Mouse (Mus musculus): ENCODE data around the gene Ndufb7. TPM values are rescaled to one million over a fixed set of nuclear protein-coding genes. Genes with fewer than 3 reads are reported as not detected.

Ndufb7 gene
- polyA plus RNA-seq, 1 experiment, result 102 TPM

GRCm38 (mm10) chr8:83562669-83563068, 3.8 kb upstream of the Ndufb7 start:
- H3K9ac ChIP-seq (ENCODE audit: low read depth, poor library complexity, severe bottlenecking), result no peak overlapping the region
- no peaks in the 10 kb centered on the region for H3K9me3 ChIP-seq (replicated peaks; ENCODE audit: control insufficient read depth, insufficient read depth, low read length, poor library complexity, severe bottlenecking)
- TF ChIP-seq EP300 (IDR thresholded peaks at IDR 0.05; ENCODE audit: insufficient read depth, low read depth, low read length) (no peak), CTCF (IDR thresholded peaks at IDR 0.05; ENCODE audit: low read depth, low read length) (no peak), POLR2A (IDR thresholded peaks at IDR 0.05; ENCODE audit: insufficient read depth, low read length) (no peak)
- peaks cover under 1% of the 10 kb centered on the region for H3K4me1 ChIP-seq (ENCODE audit: control insufficient read depth, insufficient read depth, low read length)
- no peak overlapping the region for H3K27ac ChIP-seq (ENCODE audit: insufficient read depth, low read length)
- H3K36me3 ChIP-seq (ENCODE audit: control insufficient read depth, insufficient read depth, low read length, poor library complexity, severe bottlenecking), result no peaks in the 10 kb centered on the region
- no peak overlapping the region for H3K4me3 ChIP-seq (ENCODE audit: low read depth, low read length)
- H3K27me3 ChIP-seq (ENCODE audit: control insufficient read depth, insufficient read depth, low read length, poor library complexity, severe bottlenecking), result no peaks in the 10 kb centered on the region

GRCm38 (mm10) chr8:83563246-83563645, 3.2 kb upstream of the Ndufb7 start:
- TF ChIP-seq CTCF (IDR thresholded peaks at IDR 0.05; ENCODE audit: low read depth, low read length) (no peak), POLR2A (IDR thresholded peaks at IDR 0.05; ENCODE audit: insufficient read depth, low read length) (no peak), EP300 (IDR thresholded peaks at IDR 0.05; ENCODE audit: insufficient read depth, low read depth, low read length) (no peak)
- no peaks in the 10 kb centered on the region for H3K27me3 ChIP-seq (ENCODE audit: control insufficient read depth, insufficient read depth, low read length, poor library complexity, severe bottlenecking)
- H3K4me3 ChIP-seq (ENCODE audit: low read depth, low read length), result no peak overlapping the region
- no peaks in the 10 kb centered on the region for H3K9me3 ChIP-seq (replicated peaks; ENCODE audit: control insufficient read depth, insufficient read depth, low read length, poor library complexity, severe bottlenecking)
- H3K36me3 ChIP-seq (ENCODE audit: control insufficient read depth, insufficient read depth, low read length, poor library complexity, severe bottlenecking), result no peaks in the 10 kb centered on the region
- peaks cover 3% of the 10 kb centered on the region for H3K4me1 ChIP-seq (ENCODE audit: control insufficient read depth, insufficient read depth, low read length)
- H3K9ac ChIP-seq (ENCODE audit: low read depth, poor library complexity, severe bottlenecking), result no peak overlapping the region
- H3K27ac ChIP-seq (ENCODE audit: insufficient read depth, low read length), result no peak overlapping the region

GRCm38 (mm10) chr8:83565731-83566375, 618 bp upstream of the Ndufb7 start:
- no peak overlapping the region for H3K27ac ChIP-seq (ENCODE audit: insufficient read depth, low read length)
- 0 out of 2 replicates have a peak, but pooled peaks cover 8% of the 10 kb centered on the region for H3K36me3 ChIP-seq (ENCODE audit: control insufficient read depth, insufficient read depth, low read length, poor library complexity, severe bottlenecking)
- H3K9ac ChIP-seq (ENCODE audit: low read depth, poor library complexity, severe bottlenecking), result 0 out of 2 replicates have a peak overlapping the region, but pooled peaks have one; percentile 5
- H3K4me1 ChIP-seq (ENCODE audit: control insufficient read depth, insufficient read depth, low read length), result peaks cover 3% of the 10 kb centered on the region
- H3K27me3 ChIP-seq (ENCODE audit: control insufficient read depth, insufficient read depth, low read length, poor library complexity, severe bottlenecking), result no peaks in the 10 kb centered on the region
- H3K9me3 ChIP-seq (replicated peaks; ENCODE audit: control insufficient read depth, insufficient read depth, low read length, poor library complexity, severe bottlenecking), result no peaks in the 10 kb centered on the region
- H3K4me3 ChIP-seq (ENCODE audit: low read depth, low read length), result peak overlapping the region; percentile 21; the same call in 1 of the 2 replicates
- peak; percentile 65 for TF ChIP-seq CTCF (IDR thresholded peaks at IDR 0.05; ENCODE audit: low read depth, low read length)
- TF ChIP-seq EP300 (IDR thresholded peaks at IDR 0.05; ENCODE audit: insufficient read depth, low read depth, low read length), result no peak

GRCm38 (mm10) chr8:83567668-83568067, 1.2 kb downstream of the Ndufb7 start:
- Histone ChIP-seq H3K9me3 (replicated peaks; ENCODE audit: control insufficient read depth, insufficient read depth, low read length, poor library complexity, severe bottlenecking) (no peaks in the 10 kb centered on the region), H3K4me3 (ENCODE audit: low read depth, low read length) (peak overlapping the region; percentile 95), H3K36me3 (ENCODE audit: control insufficient read depth, insufficient read depth, low read length, poor library complexity, severe bottlenecking) (peaks cover 24% of the 10 kb centered on the region), H3K4me1 (ENCODE audit: control insufficient read depth, insufficient read depth, low read length) (peaks cover 3% of the 10 kb centered on the region), H3K27me3 (ENCODE audit: control insufficient read depth, insufficient read depth, low read length, poor library complexity, severe bottlenecking) (no peaks in the 10 kb centered on the region), H3K9ac (ENCODE audit: low read depth, poor library complexity, severe bottlenecking) (peak overlapping the region; percentile 87), H3K27ac (ENCODE audit: insufficient read depth, low read length) (no peak overlapping the region)
- TF ChIP-seq EP300 (IDR thresholded peaks at IDR 0.05; ENCODE audit: insufficient read depth, low read depth, low read length), result no peak
- TF ChIP-seq CTCF (IDR thresholded peaks at IDR 0.05; ENCODE audit: low read depth, low read length), result no peak
- no peak for TF ChIP-seq POLR2A (IDR thresholded peaks at IDR 0.05; ENCODE audit: insufficient read depth, low read length)

- H3K9me3 ChIP-seq (replicated peaks; ENCODE audit: control insufficient read depth, insufficient read depth, low read length, poor library complexity, severe bottlenecking), result no peaks in the 10 kb centered on the region
- no peaks in the 10 kb centered on the region for H3K27me3 ChIP-seq (ENCODE audit: control insufficient read depth, insufficient read depth, low read length, poor library complexity, severe bottlenecking)
- no peak overlapping the region for H3K9ac ChIP-seq (ENCODE audit: low read depth, poor library complexity, severe bottlenecking)
- H3K4me3 ChIP-seq (ENCODE audit: low read depth, low read length), result no peak overlapping the region
- peaks cover 29% of the 10 kb centered on the region for H3K36me3 ChIP-seq (ENCODE audit: control insufficient read depth, insufficient read depth, low read length, poor library complexity, severe bottlenecking)
- TF ChIP-seq CTCF (IDR thresholded peaks at IDR 0.05; ENCODE audit: low read depth, low read length) (no peak), POLR2A (IDR thresholded peaks at IDR 0.05; ENCODE audit: insufficient read depth, low read length) (no peak)
- H3K27ac ChIP-seq (ENCODE audit: insufficient read depth, low read length), result no peak overlapping the region
- peaks cover 3% of the 10 kb centered on the region for H3K4me1 ChIP-seq (ENCODE audit: control insufficient read depth, insufficient read depth, low read length)
Measured at GRCm38 (mm10) chr8:83568128-83568527, 1.7 kb downstream of the Ndufb7 start.

- no peaks in the 10 kb centered on the region for H3K9me3 ChIP-seq (replicated peaks; ENCODE audit: control insufficient read depth, insufficient read depth, low read length, poor library complexity, severe bottlenecking)
- no peak overlapping the region for H3K9ac ChIP-seq (ENCODE audit: low read depth, poor library complexity, severe bottlenecking)
- TF ChIP-seq CTCF (IDR thresholded peaks at IDR 0.05; ENCODE audit: low read depth, low read length), result no peak
- TF ChIP-seq EP300 (IDR thresholded peaks at IDR 0.05; ENCODE audit: insufficient read depth, low read depth, low read length), result no peak
- no peak for TF ChIP-seq POLR2A (IDR thresholded peaks at IDR 0.05; ENCODE audit: insufficient read depth, low read length)
- peaks cover 29% of the 10 kb centered on the region for H3K36me3 ChIP-seq (ENCODE audit: control insufficient read depth, insufficient read depth, low read length, poor library complexity, severe bottlenecking)
- H3K27ac ChIP-seq (ENCODE audit: insufficient read depth, low read length), result no peak overlapping the region
- no peak overlapping the region for H3K4me3 ChIP-seq (ENCODE audit: low read depth, low read length)
- peaks cover 3% of the 10 kb centered on the region for H3K4me1 ChIP-seq (ENCODE audit: control insufficient read depth, insufficient read depth, low read length)
- no peaks in the 10 kb centered on the region for H3K27me3 ChIP-seq (ENCODE audit: control insufficient read depth, insufficient read depth, low read length, poor library complexity, severe bottlenecking)
Measured at GRCm38 (mm10) chr8:83568755-83569154, 2.3 kb downstream of the Ndufb7 start.

Measured in ES-Bruce4 (cell line).